Mouse (Mus musculus): Measurements from ENCODE around the gene Tmem205. TPM values are rescaled to one million over a fixed set of nuclear protein-coding genes. Genes with fewer than 3 reads are reported as not detected.

Gene Tmem205
- total and polyA plus RNA-seq, 2 experiments from 2014 or later: 42.0 to 52.8 TPM

- Histone ChIP-seq H3K4me3 (ENCODE audit: low read depth, low read length) (peak overlapping the region; percentile 68; the same call in 1 of the 2 replicates), H3K4me2 (ENCODE audit: low read depth) (peak overlapping the region; percentile 69), H3K27ac (ENCODE audit: low read depth, low read length) (no peak overlapping the region), H3K4me1 (ENCODE audit: insufficient read depth) (peaks cover 4% of the 10 kb centered on the region; the same call in 1 of the 2 replicates), H3K36me3 (ENCODE audit: insufficient read depth) (peaks cover 12% of the 10 kb centered on the region), H3K9ac (no peak overlapping the region), H3K27me3 (ENCODE audit: insufficient read depth, low read length) (no peaks in the 10 kb centered on the region), H3K9me3 (ENCODE audit: low read length) (no peaks in the 10 kb centered on the region)
- no peak for TF ChIP-seq CTCF (IDR thresholded peaks at IDR 0.05; ENCODE audit: low read depth)
- no peak for ATAC-seq
- DNase-seq: no peak
- WGBS: 18% methylated on average over 5 of the region's 5 CpGs
These were observed 8.5 kb downstream of the Tmem205 start for GRCm38 (mm10) chr9:21918692-21919384.

- no peak for TF ChIP-seq CTCF (IDR thresholded peaks at IDR 0.05; ENCODE audit: low read depth)
- no peaks in the 10 kb centered on the region for H3K27me3 ChIP-seq (ENCODE audit: insufficient read depth, low read length)
- H3K9ac ChIP-seq: peak within 1 kb of the TSS; percentile 60
- no peaks in the 10 kb centered on the region for H3K9me3 ChIP-seq (ENCODE audit: low read length)
- peak within 1 kb of the TSS; percentile 92 for H3K27ac ChIP-seq (ENCODE audit: low read depth, low read length)
- H3K4me2 ChIP-seq (ENCODE audit: low read depth): peak within 1 kb of the TSS; percentile 69
- peak within 1 kb of the TSS; percentile 68 for H3K4me3 ChIP-seq (ENCODE audit: low read depth, low read length)
- WGBS: 2% methylated on average over 36 of the region's 36 CpGs
- peak; percentile 94 for DNase-seq
- ATAC-seq: peak; percentile 87
- peaks cover 4% of the 10 kb centered on the region; the same call in 1 of the 2 replicates for H3K4me1 ChIP-seq (ENCODE audit: insufficient read depth)
- H3K36me3 ChIP-seq (ENCODE audit: insufficient read depth): peaks cover 17% of the 10 kb centered on the region
These were observed 9.2 kb downstream of the Tmem205 start, which contains the start of gene Rab3d for GRCm38 (mm10) chr9:21918035-21918592. Rab3d (minus strand) TSS chr9:21918192.

- H3K4me3 ChIP-seq (ENCODE audit: low read depth, low read length): peak overlapping the region; percentile 68
- peak overlapping the region; percentile 69 for H3K4me2 ChIP-seq (ENCODE audit: low read depth)
- ATAC-seq: peak; percentile 86
- peaks cover 21% of the 10 kb centered on the region for H3K36me3 ChIP-seq (ENCODE audit: insufficient read depth)
- TF ChIP-seq CTCF (IDR thresholded peaks at IDR 0.05; ENCODE audit: low read depth): no peak
- no peaks in the 10 kb centered on the region for H3K9me3 ChIP-seq (ENCODE audit: low read length)
- peak overlapping the region; percentile 92 for H3K27ac ChIP-seq (ENCODE audit: low read depth, low read length)
- H3K27me3 ChIP-seq (ENCODE audit: insufficient read depth, low read length): no peaks in the 10 kb centered on the region
- peak; percentile 84 for DNase-seq
- H3K9ac ChIP-seq: peak overlapping the region; percentile 60
- 1% methylated on average over 35 of the region's 35 CpGs for WGBS
- peaks cover 4% of the 10 kb centered on the region; the same call in 1 of the 2 replicates for H3K4me1 ChIP-seq (ENCODE audit: insufficient read depth)
These were observed 9.8 kb downstream of the Tmem205 start for GRCm38 (mm10) chr9:21917493-21918034.

- WGBS: 75% methylated on average over 3 of the region's 3 CpGs
- DNase-seq (no peak), ATAC-seq (no peak)
- Histone ChIP-seq H3K27ac (ENCODE audit: low read depth, low read length) (peak overlapping the region; percentile 92), H3K36me3 (ENCODE audit: insufficient read depth) (peaks cover 21% of the 10 kb centered on the region), H3K4me3 (ENCODE audit: low read depth, low read length) (peak overlapping the region; percentile 68), H3K4me2 (ENCODE audit: low read depth) (peak overlapping the region; percentile 69), H3K9me3 (ENCODE audit: low read length) (no peaks in the 10 kb centered on the region), H3K27me3 (ENCODE audit: insufficient read depth, low read length) (no peaks in the 10 kb centered on the region), H3K4me1 (ENCODE audit: insufficient read depth) (peaks cover 4% of the 10 kb centered on the region; the same call in 1 of the 2 replicates), H3K9ac (peak overlapping the region; percentile 60)
- no peak for TF ChIP-seq CTCF (IDR thresholded peaks at IDR 0.05; ENCODE audit: low read depth)
These were observed 10.4 kb downstream of the Tmem205 start for GRCm38 (mm10) chr9:21916851-21917492.

- no peak for TF ChIP-seq CTCF (IDR thresholded peaks at IDR 0.05; ENCODE audit: low read depth)
- Histone ChIP-seq H3K9me3 (ENCODE audit: low read length) (no peaks in the 10 kb centered on the region), H3K27ac (ENCODE audit: low read depth, low read length) (no peak overlapping the region), H3K4me2 (ENCODE audit: low read depth) (no peak overlapping the region), H3K4me1 (ENCODE audit: insufficient read depth) (no peaks in the 10 kb centered on the region), H3K36me3 (ENCODE audit: insufficient read depth) (peaks cover 36% of the 10 kb centered on the region), H3K27me3 (ENCODE audit: insufficient read depth, low read length) (no peaks in the 10 kb centered on the region), H3K4me3 (ENCODE audit: low read depth, low read length) (no peak overlapping the region), H3K9ac (no peak overlapping the region)
- DNase-seq (no peak), ATAC-seq (no peak)
- 77% methylated on average over 10 of the region's 10 CpGs for WGBS
These were observed 17.7 kb downstream of the Tmem205 start for GRCm38 (mm10) chr9:21909474-21910223.

- Histone ChIP-seq H3K9me3 (ENCODE audit: low read length) (no peaks in the 10 kb centered on the region), H3K36me3 (ENCODE audit: insufficient read depth) (peaks cover 23% of the 10 kb centered on the region), H3K4me3 (ENCODE audit: low read depth, low read length) (no peak overlapping the region), H3K27me3 (ENCODE audit: insufficient read depth, low read length) (no peaks in the 10 kb centered on the region), H3K4me1 (ENCODE audit: insufficient read depth) (no peaks in the 10 kb centered on the region), H3K9ac (no peak overlapping the region), H3K27ac (ENCODE audit: low read depth, low read length) (no peak overlapping the region), H3K4me2 (ENCODE audit: low read depth) (no peak overlapping the region)
- TF ChIP-seq CTCF (IDR thresholded peaks at IDR 0.05; ENCODE audit: low read depth): no peak
- ATAC-seq (no peak), DNase-seq (no peak)
- WGBS: 78% methylated on average over 11 of the region's 11 CpGs
These were observed 19.1 kb downstream of the Tmem205 start for GRCm38 (mm10) chr9:21908216-21908615.
